Mouse (Mus musculus): ENCODE measurements around the gene Stim1.

DNA sequence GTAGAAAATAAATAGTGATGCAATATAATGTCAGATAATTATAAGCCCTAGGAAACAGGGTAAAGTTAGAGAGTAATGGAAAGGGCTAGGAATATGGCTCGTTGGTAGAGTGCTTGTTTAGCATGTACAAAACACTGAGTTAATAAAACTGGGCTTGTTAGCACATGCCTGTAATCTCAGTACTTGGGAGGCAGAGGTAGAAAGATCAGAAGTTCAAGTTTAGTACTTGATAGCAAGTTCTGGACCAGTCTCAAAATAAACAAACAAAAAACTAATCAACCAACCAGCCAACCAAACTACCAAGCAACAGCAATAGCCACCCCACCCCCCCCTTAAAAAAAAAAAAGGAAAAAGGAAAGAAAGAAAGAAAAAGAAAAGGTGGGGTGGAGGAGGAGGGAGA, 33.2 kb downstream of the Stim1 start:
- TF ChIP-seq CTCF (IDR thresholded peaks at IDR 0.05; ENCODE audit: insufficient read depth, low read depth, low read length) (no peak), POLR2A (IDR thresholded peaks at IDR 0.05; ENCODE audit: insufficient read depth, low read depth, low read length) (no peak)

Data from olfactory bulb, adult 2 months (tissue).